Mouse (Mus musculus) MEL (cell line): ENCODE measurements around the gene Axin1. TPM values are rescaled to one million over a fixed set of nuclear protein-coding genes. Genes with fewer than 3 reads are reported as not detected.
A peak's percentile ranks its signal among the peaks of the same experiment; 100 is the strongest.
"Not testable (repeated sequence)": the region's sequence is repeated elsewhere in the genome, so short reads cannot be mapped to it uniquely, and the experiment has no call there.

Experiments used
- DNase-seq: peaks from one replicate; pipeline ENCODE4 v3.0.0; 2011; ENCODE audit warnings: low read depth, low spot score
- H3K27ac ChIP-seq: 2 replicates; pipeline ENCODE4 v1.5.1; 2012; ENCODE audit warnings: low read depth, mild to moderate bottlenecking, control low read depth, low read length, moderate library complexity; ENCODE audit not compliant: control insufficient read depth
- H3K27me3 ChIP-seq, 2 experiments: fragments of 150-350 bp in 1 of 2; sonication (generic) in 1 of 2; 2 replicates each; pipeline ENCODE4 v1.6.1; 2012; ENCODE audit warnings: low read length in 2 of 2, mild to moderate bottlenecking in 2 of 2, improper control_type of control experiment in 1 of 2, moderate library complexity in 1 of 2; ENCODE audit not compliant: insufficient read depth in 2 of 2, control insufficient read depth in 1 of 2
- H3K36me3 ChIP-seq, 2 experiments: 2 replicates each; pipeline ENCODE4 v1.6.1; 2012 to 2014; ENCODE audit warnings: low read length in 2 of 2, improper control_type of control experiment in 1 of 2, inconsistent platforms in 1 of 2, mild to moderate bottlenecking in 1 of 2; ENCODE audit not compliant: insufficient read depth in 2 of 2, control insufficient read depth in 1 of 2
- H3K4me1 ChIP-seq, 2 experiments: fragments of 150-350 bp in 1 of 2; sonication (generic) in 1 of 2; 2 replicates each; pipeline ENCODE4 v1.6.1; 2012; ENCODE audit warnings: low read length in 2 of 2, improper control_type of control experiment in 1 of 2, mild to moderate bottlenecking in 1 of 2; ENCODE audit not compliant: insufficient read depth in 2 of 2, control insufficient read depth in 1 of 2
- H3K4me3 ChIP-seq, 2 experiments: fragments of 150-350 bp in 1 of 2; sonication (generic) in 1 of 2; 2 replicates each; pipeline ENCODE4 v1.5.1; 2012; ENCODE audit warnings: low read depth in 2 of 2, low read length in 2 of 2, mild to moderate bottlenecking in 2 of 2, moderate library complexity in 2 of 2, control low read depth in 1 of 2, improper control_type of control experiment in 1 of 2; ENCODE audit not compliant: control insufficient read depth in 1 of 2, insufficient read depth in 1 of 2
- H3K79me2 ChIP-seq: 2 replicates; pipeline ENCODE4 v1.6.1; 2012; ENCODE audit warnings: mild to moderate bottlenecking, low read length, moderate library complexity; ENCODE audit not compliant: control insufficient read depth, poor library complexity, insufficient read depth
- H3K9ac ChIP-seq: 2 replicates; pipeline ENCODE4 v1.6.1; 2012; ENCODE audit warnings: low read depth, mild to moderate bottlenecking, control low read depth, low read length, moderate library complexity; ENCODE audit not compliant: control insufficient read depth, poor library complexity, severe bottlenecking
- H3K9me3 ChIP-seq: fragments of 150-350 bp; sonication (generic); replicated peaks from 2 replicates; pipeline ENCODE4 v1.6.1; 2012; ENCODE audit warnings: mild to moderate bottlenecking, low read length, improper control_type of control experiment, moderate library complexity; ENCODE audit not compliant: insufficient read depth
- CTCF ChIP-seq, 3 experiments: IDR thresholded peaks in 2 of 3; conservative IDR thresholded peaks in 1 of 3; 2 replicates each; pipeline ENCODE4 v1.5.1; 2011 to 2012; ENCODE audit warnings: low read length in 3 of 3, low read depth in 2 of 3, mild to moderate bottlenecking in 2 of 3, improper control_type of control experiment in 1 of 3, inconsistent platforms in 1 of 3, mixed read lengths in 1 of 3, moderate library complexity in 1 of 3; ENCODE audit not compliant: control insufficient read depth in 1 of 3, insufficient read depth in 1 of 3, poor library complexity in 1 of 3, severe bottlenecking in 1 of 3
- GATA1 ChIP-seq: IDR thresholded peaks from 2 replicates; pipeline ENCODE4 v1.6.1; 2011; ENCODE audit warnings: low read depth, low read length, improper control_type of control experiment
- MXI1 ChIP-seq: IDR thresholded peaks from 2 replicates; pipeline ENCODE4 v1.6.1; 2011; ENCODE audit warnings: mild to moderate bottlenecking, low read depth, low read length, improper control_type of control experiment
- MYC ChIP-seq: IDR thresholded peaks from 2 replicates; pipeline ENCODE4 v1.6.1; 2011; ENCODE audit warnings: low read depth, mild to moderate bottlenecking, low read length, improper control_type of control experiment, moderate library complexity
- NRF1 ChIP-seq: IDR thresholded peaks from 2 replicates; pipeline ENCODE4 v1.6.1; 2014; ENCODE audit warnings: low read depth, mild to moderate bottlenecking, inconsistent platforms, low read length, improper control_type of control experiment, moderate library complexity; ENCODE audit not compliant: poor library complexity, insufficient read depth, severe bottlenecking
- POLR2AphosphoS2 ChIP-seq: IDR thresholded peaks from 2 replicates; pipeline ENCODE4 v1.6.1; 2011; ENCODE audit warnings: low read length, improper control_type of control experiment
- RAD21 ChIP-seq: IDR thresholded peaks from 2 replicates; pipeline ENCODE4 v1.6.1; 2011; ENCODE audit warnings: mild to moderate bottlenecking, low read depth, low read length, improper control_type of control experiment
- RCOR1 ChIP-seq: IDR thresholded peaks from 2 replicates; pipeline ENCODE4 v1.6.1; 2012; ENCODE audit warnings: low read depth, mild to moderate bottlenecking, inconsistent platforms, low read length, improper control_type of control experiment
- SMC3 ChIP-seq: IDR thresholded peaks from 2 replicates; pipeline ENCODE4 v1.6.1; 2011; ENCODE audit warnings: low read depth, low read length, improper control_type of control experiment
- UBTF ChIP-seq: IDR thresholded peaks from 2 replicates; pipeline ENCODE4 v1.6.1; 2012; ENCODE audit warnings: low read depth, mild to moderate bottlenecking, inconsistent platforms, low read length, improper control_type of control experiment, moderate library complexity, borderline replicate concordance; ENCODE audit not compliant: insufficient read depth
- ZC3H11A ChIP-seq: IDR thresholded peaks from 2 replicates; pipeline ENCODE4 v1.6.1; 2012; ENCODE audit warnings: low read depth, mild to moderate bottlenecking, inconsistent platforms, low read length, improper control_type of control experiment
- ZNF384 ChIP-seq: IDR thresholded peaks from 2 replicates; pipeline ENCODE4 v1.6.1; 2012; ENCODE audit warnings: low read depth, mild to moderate bottlenecking, inconsistent platforms, low read length, improper control_type of control experiment
- polyA plus RNA-seq, 2 experiments: library from polyadenylated mRNA; stranded (reverse) in 1 of 2; unstranded in 1 of 2; fragments of >175 nt in 1 of 2; fragments of >200 nt in 1 of 2; gene quantifications; 2 replicates each; pipeline versions ENCODE4 v1.2.1 to v1.2.4; 2012; ENCODE audit warnings: low replicate concordance in 2 of 2, low read depth in 1 of 2; ENCODE audit not compliant: insufficient read length in 2 of 2, insufficient read depth in 1 of 2, missing spikeins in 1 of 2
- total RNA-seq: library from RNA; depleted of rRNA; stranded (reverse); fragments of 300-350 nt; gene quantifications from 2 replicates; pipeline ENCODE4 v1.2.3, GENCODE M21; 2012

Gene Axin1
- total and polyA plus RNA-seq, 3 experiments: 33.5 to 54.2 TPM; not detected in 1

- Histone ChIP-seq H3K9ac (no peak overlapping the region), H3K79me2 (peaks cover 5% of the 10 kb centered on the region; the same call in 1 of the 2 replicates), H3K9me3 (no peaks in the 10 kb centered on the region), H3K27ac (no peak overlapping the region), H3K4me3 (no peak overlapping the region), H3K4me1 (peaks cover 0 to 9% of the 10 kb centered on the region in 2 experiments; a peak in 2 of 4 replicates), H3K27me3 (no peaks in the 10 kb centered on the region), H3K36me3 (peaks cover 0 to 8% of the 10 kb centered on the region in 2 experiments; a peak in 2 of 4 replicates)
- DNase-seq: no peak
- TF ChIP-seq NRF1 (no peak), CTCF (IDR thresholded peaks at IDR 0.05 in 2 of 3, conservative IDR thresholded peaks at IDR 0.05 in 1 of 3; ENCODE audit: control insufficient read depth in 1 of 3, insufficient read depth in 1 of 3, low read depth in 2 of 3, low read length in 3 of 3, poor library complexity in 1 of 3, severe bottlenecking in 1 of 3) (no peak), POLR2AphosphoS2 (no peak), UBTF (no peak)
Observed at GRCm38 (mm10) chr17:26098461-26098860, 40.0 kb upstream of the Axin1 start.

GRCm38 (mm10) chr17:26099316-26099715, 39.2 kb upstream of the Axin1 start:
- peak; percentile 70 for DNase-seq
- not testable (repeated sequence) for H3K79me2 ChIP-seq, H3K9ac ChIP-seq, H3K27me3 ChIP-seq, H3K4me1 ChIP-seq, H3K27ac ChIP-seq, H3K9me3 ChIP-seq, H3K4me3 ChIP-seq
- TF ChIP-seq MXI1 (0 out of 2 replicates have a peak, but pooled peaks have one; percentile 27), ZNF384 (peak; percentile 76), CTCF (IDR thresholded peaks at IDR 0.05 in 2 of 3, conservative IDR thresholded peaks at IDR 0.05 in 1 of 3; ENCODE audit: control insufficient read depth in 1 of 3, insufficient read depth in 1 of 3, low read depth in 2 of 3, low read length in 3 of 3, poor library complexity in 1 of 3, severe bottlenecking in 1 of 3) (peak; percentile 38 to 75 (median 45); a peak in 5 of 6 replicates), GATA1 (peak; percentile 74), ZC3H11A (peak; percentile 65), SMC3 (peak; percentile 72), MYC (peak; percentile 95), RCOR1 (peak; percentile 8; the same call in 1 of the 2 replicates), RAD21 (peak; percentile 52)
- H3K36me3 ChIP-seq: peaks cover 0 to 11% of the 10 kb centered on the region in 2 experiments; a peak in 2 of 4 replicates

GRCm38 (mm10) chr17:26100166-26100565, 38.3 kb upstream of the Axin1 start:
- Histone ChIP-seq H3K9me3 (no peaks in the 10 kb centered on the region), H3K4me3 (no peak overlapping the region), H3K79me2 (peaks cover under 1% of the 10 kb centered on the region; the same call in 1 of the 2 replicates), H3K27ac (no peak overlapping the region), H3K4me1 (peaks cover 0 to 5% of the 10 kb centered on the region in 2 experiments; a peak in 2 of 4 replicates), H3K36me3 (peaks cover 0 to 10% of the 10 kb centered on the region in 2 experiments; a peak in 2 of 4 replicates), H3K27me3 (no peaks in the 10 kb centered on the region), H3K9ac (no peak overlapping the region)
- DNase-seq: no peak
- no peak for TF ChIP-seq GATA1
